Mouse (Mus musculus) heart, embryonic 11.5 days (tissue): ENCODE results near the gene Myo1e. TPM values are rescaled to one million over a fixed set of nuclear protein-coding genes. Genes with fewer than 3 reads are reported as not detected.

Experiments used
- ATAC-seq: fragments of 200-750 bp; cut with Nextera tagmentation; replicated peaks from 2 replicates; pipeline ENCODE4 v1.8.0; 2017; ENCODE audit warnings: moderate library complexity; ENCODE audit not compliant: insufficient number of reproducible peaks, low FRiP score, low TSS enrichment
- H3K27ac ChIP-seq: fragments of 300-500 bp; sonication (generic); 2 replicates; pipeline ENCODE4 v1.5.1; 2014; ENCODE audit warnings: mild to moderate bottlenecking, low read depth, low read length
- H3K27me3 ChIP-seq: fragments of 300-500 bp; sonication (generic); 2 replicates; pipeline ENCODE4 v1.6.1; 2014; ENCODE audit warnings: mild to moderate bottlenecking, low read length, mixed read lengths; ENCODE audit not compliant: control insufficient read depth, insufficient read depth
- H3K36me3 ChIP-seq: fragments of 300-500 bp; sonication (generic); 2 replicates; pipeline ENCODE4 v1.6.1; 2014; ENCODE audit warnings: mild to moderate bottlenecking, low read length, moderate library complexity, mixed read lengths; ENCODE audit not compliant: control insufficient read depth, insufficient read depth
- H3K4me1 ChIP-seq: fragments of 300-500 bp; sonication (generic); 2 replicates; pipeline ENCODE4 v1.6.1; 2014; ENCODE audit warnings: low read length; ENCODE audit not compliant: control insufficient read depth, insufficient read depth
- H3K4me2 ChIP-seq: fragments of 300-500 bp; sonication (generic); 2 replicates; pipeline ENCODE4 v1.6.1; 2014; ENCODE audit warnings: mild to moderate bottlenecking, moderate library complexity
- H3K4me3 ChIP-seq: fragments of 300-500 bp; sonication (generic); 2 replicates; pipeline ENCODE4 v1.5.1; 2014; ENCODE audit warnings: low read depth, low read length
- H3K9ac ChIP-seq: fragments of 300-500 bp; sonication (generic); 2 replicates; pipeline ENCODE4 v1.6.1; 2014; ENCODE audit warnings: mild to moderate bottlenecking, low read depth, low read length, moderate library complexity
- H3K9me3 ChIP-seq: fragments of 300-500 bp; sonication (generic); replicated peaks from 2 replicates; pipeline ENCODE4 v1.6.1; 2016; ENCODE audit warnings: low read length; ENCODE audit not compliant: control insufficient read depth
- WGBS: fragments of 180-500 bp; shearing (Covaris S2); extraction: QIAGEN DNeasy Blood & Tissue Kit; methylation state at CpG from one replicate; pipeline ENCODE4 v1.1.7; 2014; ENCODE audit not compliant: insufficient replicate concordance; 5-methylcytosine and 5-hydroxymethylcytosine counted together
- polyA plus RNA-seq: library from polyadenylated mRNA; unstranded; fragments of >200 nt; fragmentation: Nextera tagmentation; extraction: Ambion mirVana; gene quantifications from 2 replicates; pipeline ENCODE4 v1.2.1, GENCODE M21; 2014

Gene Myo1e
- polyA plus RNA-seq, 1 experiment from 2014 or later: 11.2 TPM

- Histone ChIP-seq H3K4me3 (no peak overlapping the region), H3K27ac (no peak overlapping the region), H3K36me3 (no peaks in the 10 kb centered on the region), H3K27me3 (no peaks in the 10 kb centered on the region), H3K4me2 (no peak overlapping the region), H3K4me1 (peaks cover 20% of the 10 kb centered on the region), H3K9me3 (no peaks in the 10 kb centered on the region), H3K9ac (no peak overlapping the region)
- ATAC-seq: no peak
- WGBS: 82% methylated on average over 5 of the region's 5 CpGs
These were observed 58.4 kb downstream of the Myo1e start for GRCm38 (mm10) chr9:70265513-70265912.

- H3K4me2 ChIP-seq: no peak overlapping the region
- WGBS: 80% methylated on average over 2 of the region's 2 CpGs
- H3K27me3 ChIP-seq: no peaks in the 10 kb centered on the region
- H3K36me3 ChIP-seq: no peaks in the 10 kb centered on the region
- no peak for ATAC-seq
- H3K9ac ChIP-seq: no peak overlapping the region
- no peak overlapping the region for H3K4me3 ChIP-seq
- peaks cover 20% of the 10 kb centered on the region for H3K4me1 ChIP-seq
- H3K27ac ChIP-seq: no peak overlapping the region
- H3K9me3 ChIP-seq: no peaks in the 10 kb centered on the region
These were observed 59.0 kb downstream of the Myo1e start for GRCm38 (mm10) chr9:70266186-70266585.

- WGBS: 82% methylated on average over 5 of the region's 5 CpGs
These were observed 60.0 kb downstream of the Myo1e start for GRCm38 (mm10) chr9:70267108-70267507.

GRCm38 (mm10) chr9:70269349-70269748 is 62.2 kb downstream of the Myo1e start:
- Histone ChIP-seq H3K4me1 (0 out of 2 replicates have a peak, but pooled peaks cover 3% of the 10 kb centered on the region), H3K36me3 (no peaks in the 10 kb centered on the region), H3K4me3 (no peak overlapping the region), H3K9me3 (no peaks in the 10 kb centered on the region), H3K9ac (no peak overlapping the region), H3K4me2 (no peak overlapping the region), H3K27me3 (no peaks in the 10 kb centered on the region), H3K27ac (peak overlapping the region; percentile 35; the same call in 1 of the 2 replicates)
- 69% methylated on average over 10 of the region's 10 CpGs for WGBS
- ATAC-seq: no peak

More at GRCm38 (mm10) chr9:70267108-70267507, 60.0 kb downstream of the Myo1e start:
- Histone ChIP-seq H3K36me3 (no peaks in the 10 kb centered on the region), H3K4me1 (peaks cover 13% of the 10 kb centered on the region), H3K27me3 (no peaks in the 10 kb centered on the region), H3K27ac (no peak overlapping the region), H3K4me2 (no peak overlapping the region), H3K9me3 (no peaks in the 10 kb centered on the region), H3K4me3 (no peak overlapping the region), H3K9ac (no peak overlapping the region)
- ATAC-seq: no peak

GRCm38 (mm10) chr9:70270468-70270867 is 63.3 kb downstream of the Myo1e start:
- H3K36me3 ChIP-seq: no peaks in the 10 kb centered on the region
- H3K4me3 ChIP-seq: no peak overlapping the region
- H3K9me3 ChIP-seq: no peaks in the 10 kb centered on the region
- no peak overlapping the region for H3K4me2 ChIP-seq
- H3K27ac ChIP-seq: no peak overlapping the region
- WGBS: 89% methylated on average over 4 of the region's 4 CpGs
- no peaks in the 10 kb centered on the region for H3K4me1 ChIP-seq
- H3K27me3 ChIP-seq: no peaks in the 10 kb centered on the region
- ATAC-seq: no peak
- H3K9ac ChIP-seq: no peak overlapping the region

GRCm38 (mm10) chr9:70271137-70271536 is 64.0 kb downstream of the Myo1e start:
- Histone ChIP-seq H3K36me3 (no peaks in the 10 kb centered on the region), H3K27me3 (no peaks in the 10 kb centered on the region), H3K4me3 (no peak overlapping the region), H3K4me2 (no peak overlapping the region), H3K27ac (no peak overlapping the region), H3K4me1 (no peaks in the 10 kb centered on the region), H3K9ac (no peak overlapping the region), H3K9me3 (no peaks in the 10 kb centered on the region)
- WGBS: 83% methylated on average over 7 of the region's 7 CpGs
- ATAC-seq: no peak

- Histone ChIP-seq H3K4me3 (no peak overlapping the region), H3K4me2 (no peak overlapping the region), H3K4me1 (0 out of 2 replicates have a peak, but pooled peaks cover 1% of the 10 kb centered on the region), H3K9ac (no peak overlapping the region), H3K27ac (no peak overlapping the region), H3K36me3 (no peaks in the 10 kb centered on the region), H3K9me3 (no peaks in the 10 kb centered on the region), H3K27me3 (no peaks in the 10 kb centered on the region)
- WGBS: 87% methylated on average over 9 of the region's 9 CpGs
- no peak for ATAC-seq
These were observed 64.5 kb downstream of the Myo1e start for GRCm38 (mm10) chr9:70271631-70272030.

- no peak overlapping the region for H3K9ac ChIP-seq
- no peaks in the 10 kb centered on the region for H3K27me3 ChIP-seq
- H3K4me2 ChIP-seq: no peak overlapping the region
- no peak overlapping the region for H3K4me3 ChIP-seq
- ATAC-seq: no peak
- no peaks in the 10 kb centered on the region for H3K9me3 ChIP-seq
- no peak overlapping the region for H3K27ac ChIP-seq
- 86% methylated on average over 6 of the region's 6 CpGs for WGBS
- no peaks in the 10 kb centered on the region for H3K36me3 ChIP-seq
- H3K4me1 ChIP-seq: 0 out of 2 replicates have a peak, but pooled peaks cover 2% of the 10 kb centered on the region
These were observed 66.9 kb downstream of the Myo1e start for GRCm38 (mm10) chr9:70274071-70274470.

GRCm38 (mm10) chr9:70274476-70274875 is 67.3 kb downstream of the Myo1e start:
- Histone ChIP-seq H3K27ac (no peak overlapping the region), H3K27me3 (no peaks in the 10 kb centered on the region), H3K4me3 (no peak overlapping the region), H3K9ac (no peak overlapping the region), H3K36me3 (no peaks in the 10 kb centered on the region), H3K4me1 (0 out of 2 replicates have a peak, but pooled peaks cover 2% of the 10 kb centered on the region), H3K9me3 (no peaks in the 10 kb centered on the region), H3K4me2 (no peak overlapping the region)
- 85% methylated on average over 6 of the region's 6 CpGs for WGBS
- no peak for ATAC-seq
